Mouse (Mus musculus) heart, postnatal 0 days (tissue): ENCODE measurements around the gene Mog. TPM values are rescaled to one million over a fixed set of nuclear protein-coding genes. Genes with fewer than 3 reads are reported as not detected.

Experiments used
- ATAC-seq: fragments of 200-750 bp; cut with Nextera tagmentation; 2 replicates; pipeline ENCODE4 v1.8.0; 2017; ENCODE audit warnings: low read depth, moderate number of reproducible peaks, moderate library complexity; ENCODE audit not compliant: insufficient read depth
- DNase-seq: peaks from one replicate; pipeline ENCODE4 v3.0.0-alpha.2; 2016; ENCODE audit warnings: low spot score
- H3K27ac ChIP-seq: fragments of 300-500 bp; sonication (generic); 2 replicates; pipeline ENCODE4 v1.5.1; 2014; ENCODE audit warnings: low read depth, mild to moderate bottlenecking
- H3K27me3 ChIP-seq: fragments of 300-500 bp; sonication (generic); 2 replicates; pipeline ENCODE4 v1.6.1; 2014; ENCODE audit warnings: low read length, mixed read lengths; ENCODE audit not compliant: control insufficient read depth, insufficient read depth
- H3K36me3 ChIP-seq: fragments of 300-500 bp; sonication (generic); replicated peaks from 2 replicates; pipeline ENCODE4 v1.6.1; 2014; ENCODE audit warnings: low read length, mixed read lengths; ENCODE audit not compliant: control insufficient read depth, insufficient read depth
- H3K4me1 ChIP-seq: fragments of 300-500 bp; sonication (generic); 2 replicates; pipeline ENCODE4 v1.6.1; 2014; ENCODE audit warnings: antibody characterized with exemption; ENCODE audit not compliant: control insufficient read depth, insufficient read depth
- H3K4me2 ChIP-seq: fragments of 300-500 bp; sonication (generic); 2 replicates; pipeline ENCODE4 v1.6.1; 2014; ENCODE audit warnings: low read depth, mild to moderate bottlenecking, low read length, moderate library complexity
- H3K4me3 ChIP-seq: fragments of 300-500 bp; sonication (generic); 2 replicates; pipeline ENCODE4 v1.5.1; 2014; ENCODE audit warnings: low read depth, low read length
- H3K9ac ChIP-seq: fragments of 300-500 bp; sonication (generic); replicated peaks from 2 replicates; pipeline ENCODE4 v1.6.1; 2014; ENCODE audit warnings: low read depth, low read length, mixed read lengths
- H3K9me3 ChIP-seq: fragments of 300-500 bp; sonication (generic); replicated peaks from 2 replicates; pipeline ENCODE4 v1.6.1; 2016; ENCODE audit warnings: low read length; ENCODE audit not compliant: control insufficient read depth
- CTCF ChIP-seq: IDR thresholded peaks from 2 replicates; pipeline ENCODE4 v1.5.1; 2016; ENCODE audit warnings: antibody characterized with exemption, control low read depth, low read depth
- EP300 ChIP-seq: IDR thresholded peaks from 2 replicates; pipeline ENCODE4 v1.6.1; 2016; ENCODE audit warnings: antibody characterized with exemption, low read depth
- WGBS: fragments of 180-500 bp; shearing (Covaris S2); extraction: QIAGEN DNeasy Blood & Tissue Kit; methylation state at CpG from one replicate; pipeline ENCODE4 v1.1.7; 2014; 5-methylcytosine and 5-hydroxymethylcytosine counted together
- polyA plus RNA-seq: library from polyadenylated mRNA; unstranded; fragments of >200 nt; fragmentation: Nextera tagmentation; extraction: Ambion mirVana; gene quantifications from 2 replicates; pipeline ENCODE4 v1.2.1, GENCODE M21; 2015
- total RNA-seq: library from RNA; depleted of rRNA; stranded (reverse); fragments of >200 nt; gene quantifications from 2 replicates; pipeline ENCODE4 v1.2.3, GENCODE M21; 2014; ENCODE audit warnings: low replicate concordance

Gene Mog
- total and polyA plus RNA-seq, 2 experiments from 2014 or later = not detected

- Histone ChIP-seq H3K36me3 (no peaks in the 10 kb centered on the region), H3K9me3 (no peaks in the 10 kb centered on the region), H3K4me2 (peak overlapping the region; percentile 82; the same call in 1 of the 2 replicates), H3K4me1 (peaks cover 22% of the 10 kb centered on the region), H3K4me3 (no peak overlapping the region), H3K27ac (no peak overlapping the region), H3K9ac (no peak overlapping the region), H3K27me3 (peaks cover 37% of the 10 kb centered on the region)
- 43% methylated on average over 19 of the region's 19 CpGs for WGBS
- DNase-seq (no peak), ATAC-seq (no peak)
- TF ChIP-seq EP300 (no peak), CTCF (no peak)
Measured at GRCm38 (mm10) chr17:37047332-37047976, 24.3 kb upstream of the Mog start.

GRCm38 (mm10) chr17:37046312-37047112 lies 23.3 kb upstream of the Mog start:
- Histone ChIP-seq H3K9me3 (no peaks in the 10 kb centered on the region), H3K9ac (peak overlapping the region; percentile 72), H3K4me1 (peaks cover 22% of the 10 kb centered on the region), H3K4me3 (peak overlapping the region; percentile 72), H3K27ac (peak overlapping the region; percentile 31; the same call in 1 of the 2 replicates), H3K36me3 (no peaks in the 10 kb centered on the region), H3K27me3 (peaks cover 37% of the 10 kb centered on the region), H3K4me2 (peak overlapping the region; percentile 82)
- ATAC-seq = peak; percentile 61
- no peak for TF ChIP-seq CTCF
- TF ChIP-seq EP300 = no peak
- DNase-seq = no peak
- under 1% methylated on average over 30 of the region's 58 CpGs for WGBS

- H3K36me3 ChIP-seq = no peaks in the 10 kb centered on the region
- peak within 1 kb of the TSS; percentile 82 for H3K4me2 ChIP-seq
- peak within 1 kb of the TSS; percentile 31; the same call in 1 of the 2 replicates for H3K27ac ChIP-seq
- ATAC-seq = peak; percentile 85
- no peaks in the 10 kb centered on the region for H3K9me3 ChIP-seq
- TF ChIP-seq CTCF = no peak
- no peak for TF ChIP-seq EP300
- H3K9ac ChIP-seq = peak within 1 kb of the TSS; percentile 72
- peaks cover 34% of the 10 kb centered on the region for H3K27me3 ChIP-seq
- peaks cover 22% of the 10 kb centered on the region for H3K4me1 ChIP-seq
- peak within 1 kb of the TSS; percentile 72 for H3K4me3 ChIP-seq
- under 1% methylated on average over 50 of the region's 55 CpGs for WGBS
- DNase-seq = peak; percentile 49
Measured at GRCm38 (mm10) chr17:37045611-37046311, 22.6 kb upstream of the Mog start, which contains the start of gene Gabbr1. Gene Gabbr1 (plus strand): TSS chr17:37045966.

DNA sequence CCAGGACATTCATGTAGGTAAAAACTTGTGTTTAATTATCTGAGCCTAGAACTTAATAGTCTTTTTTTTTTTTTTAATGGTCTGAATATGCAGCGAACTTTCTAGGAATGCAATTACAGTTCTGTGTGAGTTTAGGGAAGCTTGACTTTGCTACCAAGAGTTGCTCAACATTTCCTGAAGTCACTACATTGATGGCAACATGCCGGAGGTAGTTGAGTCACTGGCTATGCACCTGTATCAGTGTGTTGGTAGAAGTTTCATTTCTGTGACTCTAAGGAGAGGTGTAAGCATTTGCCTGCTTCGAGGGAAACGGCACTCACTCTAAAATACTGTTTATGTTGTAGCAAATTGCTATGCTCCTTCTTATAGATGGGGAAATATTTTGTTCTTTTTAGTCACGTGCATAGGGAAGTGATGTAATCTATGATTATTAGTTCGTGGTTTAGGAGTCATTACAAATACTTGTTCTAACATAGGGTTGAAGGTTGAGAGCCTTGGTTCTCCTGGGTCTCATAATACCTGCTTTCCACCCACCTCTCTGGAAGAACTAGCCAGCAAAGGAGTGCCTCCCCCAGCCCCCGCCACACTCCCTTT lies 21.6 kb upstream of the Mog start:
- no peak for DNase-seq
- WGBS = 66% methylated on average over 7 of the region's 7 CpGs
- H3K9ac ChIP-seq = no peak overlapping the region

More for the DNA sequence above, 21.6 kb upstream of the Mog start:
- ATAC-seq = no peak
- Histone ChIP-seq H3K4me1 (peaks cover 13% of the 10 kb centered on the region), H3K4me2 (no peak overlapping the region; the same call in 1 of the 2 replicates), H3K4me3 (0 out of 2 replicates have a peak overlapping the region, but pooled peaks have one; percentile 72), H3K27ac (no peak overlapping the region), H3K9me3 (no peaks in the 10 kb centered on the region), H3K36me3 (no peaks in the 10 kb centered on the region), H3K27me3 (peaks cover 25% of the 10 kb centered on the region)
- TF ChIP-seq CTCF (no peak), EP300 (no peak)
